Mouse (Mus musculus) kidney, postnatal 4 days (tissue): ENCODE measurements at regions not wholly inside any gene's neighbourhood (a gene's known extent, or its start where the extent isn't known, plus 50 kb on each side); places are given as distances from the start of the nearest gene placed in this dataset.

Experiments used
- DNase-seq, 2 experiments: peaks; one replicate each; pipeline ENCODE4 v3.0.0; 2021; ENCODE audit warnings: mixed read lengths in 2 of 2

- no peak for DNase-seq
Measured at GRCm38 (mm10) chr19:6684921-6685320, 142.1 kb upstream of the Slc22a12 start.

GRCm38 (mm10) chr19:6679392-6680307, 136.8 kb upstream of the Slc22a12 start:
- DNase-seq: no peak

- DNase-seq: no peak
Measured at GRCm38 (mm10) chr19:6677511-6677910, 134.7 kb upstream of the Slc22a12 start.

GRCm38 (mm10) chr19:6675586-6675985, 132.8 kb upstream of the Slc22a12 start:
- no peak for DNase-seq

GRCm38 (mm10) chr19:6671696-6672095, 128.9 kb upstream of the Slc22a12 start:
- no peak for DNase-seq

GRCm38 (mm10) chr19:6669881-6670280, 127.0 kb upstream of the Slc22a12 start:
- DNase-seq: no peak

GRCm38 (mm10) chr19:6668545-6668944, 125.7 kb upstream of the Slc22a12 start:
- DNase-seq: no peak

- DNase-seq: no peak
Measured at GRCm38 (mm10) chr19:6666187-6666722, 123.4 kb upstream of the Slc22a12 start.

- DNase-seq: no peak
Measured at GRCm38 (mm10) chr19:6665264-6666054, 122.6 kb upstream of the Slc22a12 start.

GRCm38 (mm10) chr19:6664311-6664952, 121.6 kb upstream of the Slc22a12 start:
- no peak for DNase-seq

GRCm38 (mm10) chr19:6663391-6663790, 120.6 kb upstream of the Slc22a12 start:
- DNase-seq: peak; percentile 94

GRCm38 (mm10) chr19:6662346-6662939, 119.6 kb upstream of the Slc22a12 start:
- DNase-seq: no peak

- no peak for DNase-seq
Measured at GRCm38 (mm10) chr19:6661508-6661871, 118.7 kb upstream of the Slc22a12 start.

- no peak for DNase-seq
Measured at GRCm38 (mm10) chr19:6660723-6661507, 118.1 kb upstream of the Slc22a12 start.

GRCm38 (mm10) chr19:6660157-6660556, 117.3 kb upstream of the Slc22a12 start:
- DNase-seq: no peak

- no peak for DNase-seq
Measured at GRCm38 (mm10) chr19:6654550-6654949, 111.7 kb upstream of the Slc22a12 start.

GRCm38 (mm10) chr19:6652775-6653174, 109.9 kb upstream of the Slc22a12 start:
- DNase-seq: peak; percentile 40 to 55

GRCm38 (mm10) chr19:6651192-6651591, 108.4 kb upstream of the Slc22a12 start:
- no peak for DNase-seq

GRCm38 (mm10) chr19:6649885-6650284, 107.1 kb upstream of the Slc22a12 start:
- no peak for DNase-seq

GRCm38 (mm10) chr19:6647686-6648085, 104.9 kb upstream of the Slc22a12 start:
- no peak for DNase-seq

- DNase-seq: no peak
Measured at GRCm38 (mm10) chr19:6647216-6647615, 104.4 kb upstream of the Slc22a12 start.

GRCm38 (mm10) chr19:6645912-6646311, 103.1 kb upstream of the Slc22a12 start:
- no peak for DNase-seq
